Mouse (Mus musculus) mesoderm, embryonic 11.5 days (tissue): ENCODE measurements at regions not wholly inside any gene's neighbourhood (a gene's known extent, or its start where the extent isn't known, plus 50 kb on each side); places are given as distances from the start of the nearest gene placed in this dataset.
"Not testable (repeated sequence)": the region's sequence is repeated elsewhere in the genome, so short reads cannot be mapped to it uniquely, and the experiment has no call there.

Experiments
- DNase-seq: peaks from one replicate; pipeline ENCODE4 v3.0.0-alpha.2; 2012; ENCODE audit warnings: low read depth, low spot score

DNA sequence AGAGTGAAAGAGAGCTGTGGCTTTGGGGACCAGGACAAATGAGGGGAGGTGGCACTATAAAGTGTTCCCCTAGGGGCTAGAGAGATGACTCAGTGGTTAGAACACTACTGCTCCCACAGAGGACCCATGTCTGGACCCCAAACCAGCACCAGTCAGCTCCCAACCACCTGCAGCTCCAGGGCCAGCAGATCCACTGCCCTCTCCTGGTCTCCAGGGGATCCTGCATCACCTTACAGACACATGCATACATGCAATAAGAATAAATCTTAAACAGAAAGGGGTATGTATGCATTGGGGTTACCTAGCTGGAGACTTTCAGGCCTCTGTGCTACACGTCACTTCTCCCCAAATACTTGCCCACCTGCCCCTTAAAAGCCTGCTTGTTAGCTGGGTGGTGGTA, 93.8 kb upstream of the Zfp706 start:
- DNase-seq: no peak

- no peak for DNase-seq
Observed at GRCm38 (mm10) chr15:37100767-37101288, 93.3 kb upstream of the Zfp706 start.

- peak; percentile 78 for DNase-seq
Observed at GRCm38 (mm10) chr15:37099927-37100766, 92.6 kb upstream of the Zfp706 start.

DNA sequence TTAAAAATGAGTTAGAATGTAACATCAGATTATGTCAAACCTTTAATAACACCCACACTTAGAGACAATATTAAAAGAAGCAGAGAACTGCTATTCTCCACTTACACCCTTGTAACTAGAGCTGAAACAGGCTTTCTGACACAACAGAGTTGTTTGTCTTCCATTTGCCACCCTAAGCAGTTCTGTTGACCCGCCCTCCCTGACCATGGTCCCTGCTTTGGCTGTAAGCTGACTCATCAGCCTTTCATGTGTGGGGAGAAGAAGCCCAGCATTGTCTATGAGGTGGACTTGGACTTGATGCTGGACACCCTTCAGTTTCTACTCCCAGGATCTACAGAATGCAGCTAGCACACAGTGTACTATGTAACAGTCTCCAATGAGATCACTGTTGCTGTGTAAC, 91.6 kb upstream of the Zfp706 start:
- no peak for DNase-seq

DNA sequence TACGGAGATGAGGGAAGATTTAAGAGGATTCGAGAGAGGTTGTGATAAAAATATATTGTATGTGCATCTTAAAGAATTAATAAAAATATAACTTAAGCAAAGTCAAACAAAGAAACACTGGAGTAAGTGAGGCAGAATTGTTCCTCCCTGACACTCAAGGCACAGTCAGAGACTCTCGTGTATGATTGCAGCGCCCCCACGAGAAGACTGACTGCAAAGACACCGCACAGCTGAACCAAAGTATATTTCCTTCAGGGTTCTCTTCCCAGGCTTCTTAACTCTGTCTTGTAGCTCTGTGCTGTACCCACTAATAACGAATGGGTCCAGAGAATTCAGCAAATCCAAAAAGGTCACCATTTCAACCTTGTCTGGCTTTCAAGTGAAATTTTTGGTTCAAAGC, 89.9 kb upstream of the Zfp706 start:
- DNase-seq: no peak

GRCm38 (mm10) chr15:37091171-37091570, 83.6 kb upstream of the Zfp706 start:
- not testable (repeated sequence) for DNase-seq

- DNase-seq: no peak
Observed at GRCm38 (mm10) chr15:37083726-37084125, 76.2 kb upstream of the Zfp706 start.

DNA sequence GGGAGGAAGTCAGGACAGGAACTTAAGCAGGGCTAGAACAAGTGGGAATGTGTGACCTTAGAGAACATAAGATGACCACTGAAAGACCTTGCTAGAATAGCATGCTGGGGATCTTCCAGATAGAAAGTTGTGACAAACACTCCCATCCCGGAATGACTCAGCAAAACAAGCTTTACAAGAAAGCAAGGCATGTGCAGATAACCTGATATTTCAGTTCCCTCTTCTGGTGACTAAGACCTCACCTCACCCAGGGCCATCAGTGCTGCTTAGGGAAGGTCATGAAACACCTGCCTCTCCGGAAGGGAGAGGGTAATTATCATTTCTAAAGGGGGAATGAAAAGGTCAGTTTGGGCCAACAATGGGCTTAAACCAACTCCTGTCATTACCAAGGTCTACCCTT, 74.3 kb upstream of the Zfp706 start:
- no peak for DNase-seq

- no peak for DNase-seq
Observed at GRCm38 (mm10) chr15:37080931-37081330, 73.4 kb upstream of the Zfp706 start.

DNA sequence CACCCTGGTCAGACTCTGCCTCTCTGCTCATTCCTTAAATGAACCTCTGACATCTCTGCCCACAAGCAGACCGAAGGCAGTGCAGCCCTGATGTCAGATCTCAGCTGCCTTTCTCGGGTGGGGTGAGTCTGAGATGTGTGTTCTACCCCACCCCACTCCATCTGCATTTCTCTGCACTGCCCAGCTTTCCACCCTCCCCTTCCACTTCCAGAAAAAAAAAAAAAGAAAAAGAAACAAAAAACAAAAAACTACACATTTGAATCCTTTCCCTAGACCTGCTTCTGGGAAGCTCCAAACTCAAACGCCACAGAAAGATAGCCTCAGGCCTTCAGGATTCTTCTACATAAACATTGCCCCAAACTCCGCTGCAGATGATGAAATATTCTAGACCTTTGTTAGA, 72.8 kb upstream of the Zfp706 start:
- DNase-seq: no peak

DNA sequence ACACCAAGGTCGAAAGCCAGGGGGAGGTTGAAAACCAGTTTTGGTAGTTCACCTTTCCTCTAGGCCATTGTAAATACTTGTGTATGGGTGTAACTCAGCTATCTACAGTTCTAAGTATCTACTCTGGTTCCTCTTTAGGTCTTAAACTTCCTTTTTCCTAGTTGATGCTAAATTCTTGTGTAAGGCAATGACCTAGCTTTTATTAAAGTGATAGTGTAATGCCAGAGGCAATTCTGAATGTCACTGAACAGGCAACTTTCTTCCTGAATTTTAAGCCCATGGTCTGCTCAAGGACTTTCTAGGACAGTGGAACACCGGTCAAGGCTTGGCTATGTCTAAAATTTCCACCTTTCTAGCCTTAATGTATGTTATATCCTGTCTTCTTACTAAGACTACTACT, 66.6 kb upstream of the Zfp706 start:
- not testable (repeated sequence) for DNase-seq

GRCm38 (mm10) chr15:37072202-37072862, 64.8 kb upstream of the Zfp706 start:
- DNase-seq: no peak

GRCm38 (mm10) chr15:37070188-37070587, 62.6 kb upstream of the Zfp706 start:
- no peak for DNase-seq

DNA sequence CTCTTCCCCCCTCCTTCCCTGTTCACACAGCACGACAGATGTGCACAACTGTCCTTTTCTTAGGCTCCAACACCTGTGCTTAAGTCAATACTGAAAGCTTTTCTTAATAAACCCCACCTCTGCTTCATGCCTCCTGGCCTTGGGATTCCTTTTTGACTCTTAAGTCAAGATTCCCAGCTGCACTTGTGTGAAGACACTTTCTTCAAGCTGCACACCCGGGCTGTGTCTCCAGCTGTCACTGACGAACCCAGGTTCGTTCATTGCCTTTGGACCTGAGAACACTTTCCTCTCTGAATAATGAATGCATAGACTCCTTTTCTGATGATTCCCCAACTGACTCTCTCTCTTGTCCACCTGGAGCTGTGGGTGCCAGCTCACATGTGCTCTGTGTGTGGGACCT, 59.8 kb upstream of the Zfp706 start:
- DNase-seq: no peak

GRCm38 (mm10) chr15:37065926-37066550, 58.5 kb upstream of the Zfp706 start:
- DNase-seq: no peak

DNA sequence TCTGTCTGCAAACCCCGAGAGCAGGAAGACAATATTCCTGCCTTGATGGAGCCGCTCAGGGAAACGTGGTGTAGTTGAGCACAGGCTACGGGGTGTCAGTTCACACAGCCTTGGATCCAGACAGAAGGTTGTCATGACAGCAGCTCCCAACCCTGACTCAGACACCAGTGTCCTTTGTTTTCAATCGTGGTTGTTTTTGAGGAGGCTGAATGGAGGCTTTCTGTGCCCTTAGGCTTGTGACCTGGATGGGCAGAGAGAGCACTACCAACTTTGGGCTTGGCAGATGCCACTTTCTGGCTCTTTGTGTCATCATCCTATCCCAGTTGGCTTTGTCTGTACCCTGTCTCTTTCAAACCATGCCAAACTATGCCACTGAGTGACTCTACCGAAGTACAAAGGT, 57.8 kb upstream of the Zfp706 start:
- DNase-seq: no peak

DNA sequence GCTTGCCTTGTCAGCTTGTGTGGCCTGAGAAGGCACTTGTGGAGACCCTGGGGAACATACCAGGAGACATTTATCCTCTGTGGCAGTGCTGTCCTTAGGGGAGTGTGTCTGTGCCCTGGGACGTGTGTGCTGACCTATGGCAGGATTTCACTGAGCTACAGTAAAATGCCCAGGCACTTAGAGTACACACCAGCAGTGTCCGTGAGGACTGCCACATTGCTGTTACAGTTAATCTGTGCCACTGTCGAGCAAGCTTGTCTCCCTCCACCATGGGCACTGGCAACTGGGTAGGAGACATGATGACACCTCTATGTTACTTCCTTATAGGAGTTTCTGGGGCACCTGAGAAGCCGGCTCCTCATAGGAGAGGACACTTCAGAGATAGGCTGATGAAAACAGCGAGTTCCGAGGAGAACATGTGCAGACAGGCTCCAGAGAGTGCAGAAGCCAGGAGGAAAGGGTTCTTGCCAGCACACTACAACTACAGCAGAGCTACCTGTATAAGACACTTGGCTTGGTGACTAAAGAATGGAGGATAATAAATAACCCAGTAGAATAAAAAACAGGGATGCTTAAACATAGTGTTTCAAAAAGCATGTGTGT, 56.3 kb upstream of the Zfp706 start:
- no peak for DNase-seq

GRCm38 (mm10) chr15:37062585-37062984, 55.0 kb upstream of the Zfp706 start:
- DNase-seq: no peak

- no peak for DNase-seq
Observed at GRCm38 (mm10) chr15:37061501-37061900, 53.9 kb upstream of the Zfp706 start.

DNA sequence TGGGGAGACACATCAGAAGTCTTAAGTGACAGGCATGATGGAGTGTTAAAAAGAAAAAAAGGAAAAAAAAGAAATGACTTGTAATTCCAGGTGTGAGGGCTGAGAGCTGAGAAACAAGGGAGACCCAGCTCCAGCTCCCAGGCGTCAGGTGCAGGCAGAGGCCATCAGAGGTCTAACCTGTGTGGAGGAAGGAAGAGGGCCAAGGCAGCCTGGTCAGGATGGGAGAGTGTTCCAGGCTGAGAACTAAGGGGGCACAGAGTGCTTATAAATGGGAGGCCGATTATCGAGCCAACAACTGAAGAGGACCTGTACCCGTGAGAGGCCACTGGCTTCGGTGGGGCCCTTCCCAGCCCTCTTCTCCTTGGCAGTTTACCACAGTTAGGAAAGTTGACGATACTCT, 53.3 kb upstream of the Zfp706 start:
- no peak for DNase-seq
